Mouse (Mus musculus): ENCODE measurements at regions not wholly inside any gene's neighbourhood (a gene's known extent, or its start where the extent isn't known, plus 50 kb on each side); places are given as distances from the start of the nearest gene placed in this dataset.

GRCm38 (mm10) chr6:141190383-141190782, 58.7 kb upstream of the Pde3a start:
- H3K27ac ChIP-seq = no peak overlapping the region
- H3K4me3 ChIP-seq = no peak overlapping the region
- WGBS = 77% methylated on average over 5 of the region's 5 CpGs
- H3K4me1 ChIP-seq = no peaks in the 10 kb centered on the region; the same call in 1 of the 2 replicates
- no peaks in the 10 kb centered on the region for H3K27me3 ChIP-seq (ENCODE audit: insufficient read depth, poor library complexity, severe bottlenecking)
- no peaks in the 10 kb centered on the region for H3K36me3 ChIP-seq
- DNase-seq (ENCODE audit: low spot score) = no peak
- no peaks in the 10 kb centered on the region for H3K9me3 ChIP-seq

- WGBS = 90% methylated on average over 4 of the region's 4 CpGs
- no peaks in the 10 kb centered on the region for H3K27me3 ChIP-seq (ENCODE audit: insufficient read depth, poor library complexity, severe bottlenecking)
- DNase-seq (ENCODE audit: low spot score) = no peak
Observed at GRCm38 (mm10) chr6:141197501-141197900, 51.6 kb upstream of the Pde3a start.

More at GRCm38 (mm10) chr6:141197501-141197900, 51.6 kb upstream of the Pde3a start:
- H3K9me3 ChIP-seq = no peaks in the 10 kb centered on the region
- no peak overlapping the region for H3K4me3 ChIP-seq
- H3K36me3 ChIP-seq = no peaks in the 10 kb centered on the region
- H3K27ac ChIP-seq = no peak overlapping the region
- H3K4me1 ChIP-seq = no peaks in the 10 kb centered on the region
